Mouse (Mus musculus): ENCODE measurements around the gene Rnf144a. TPM values are rescaled to one million over a fixed set of nuclear protein-coding genes. Genes with fewer than 3 reads are reported as not detected.
A peak's percentile ranks its signal among the peaks of the same experiment; 100 is the strongest.

Rnf144a gene
- polyA plus RNA-seq, 1 experiment from 2014 or later, result 7.4 TPM

- Histone ChIP-seq H3K9me3 (replicated peaks; ENCODE audit: control insufficient read depth, low read length) (no peaks in the 10 kb centered on the region), H3K4me3 (ENCODE audit: low read depth, low read length) (peak overlapping the region; percentile 86), H3K27me3 (ENCODE audit: control insufficient read depth, insufficient read depth, low read length) (no peaks in the 10 kb centered on the region), H3K36me3 (ENCODE audit: control insufficient read depth, insufficient read depth, low read length) (no peaks in the 10 kb centered on the region), H3K4me2 (peak overlapping the region; percentile 96), H3K4me1 (ENCODE audit: control insufficient read depth, insufficient read depth, low read length) (peaks cover 14% of the 10 kb centered on the region), H3K27ac (ENCODE audit: low read depth, low read length) (no peak overlapping the region), H3K9ac (ENCODE audit: low read depth, low read length) (peak overlapping the region; percentile 88)
- under 1% methylated on average over 54 of the region's 64 CpGs for WGBS (ENCODE audit: insufficient replicate concordance)
- ATAC-seq (replicated peaks; ENCODE audit: insufficient number of reproducible peaks, low FRiP score, low TSS enrichment), result peak; percentile 62
Observed at GRCm38 (mm10) chr12:26414451-26415103, 477 bp downstream of the Rnf144a start.

GRCm38 (mm10) chr12:26413961-26414411 lies 1.1 kb downstream of the Rnf144a start:
- no peak for ATAC-seq (replicated peaks; ENCODE audit: insufficient number of reproducible peaks, low FRiP score, low TSS enrichment)
- Histone ChIP-seq H3K9me3 (replicated peaks; ENCODE audit: control insufficient read depth, low read length) (no peaks in the 10 kb centered on the region), H3K27me3 (ENCODE audit: control insufficient read depth, insufficient read depth, low read length) (no peaks in the 10 kb centered on the region), H3K4me1 (ENCODE audit: control insufficient read depth, insufficient read depth, low read length) (peaks cover 16% of the 10 kb centered on the region), H3K4me2 (peak overlapping the region; percentile 96), H3K36me3 (ENCODE audit: control insufficient read depth, insufficient read depth, low read length) (no peaks in the 10 kb centered on the region), H3K4me3 (ENCODE audit: low read depth, low read length) (peak overlapping the region; percentile 86), H3K27ac (ENCODE audit: low read depth, low read length) (no peak overlapping the region), H3K9ac (ENCODE audit: low read depth, low read length) (peak overlapping the region; percentile 88; the same call in 1 of the 2 replicates)
- 22% methylated on average over 8 of the region's 8 CpGs for WGBS (ENCODE audit: insufficient replicate concordance)

GRCm38 (mm10) chr12:26412802-26413201 lies 2.3 kb downstream of the Rnf144a start:
- Histone ChIP-seq H3K36me3 (ENCODE audit: control insufficient read depth, insufficient read depth, low read length) (no peaks in the 10 kb centered on the region), H3K4me3 (ENCODE audit: low read depth, low read length) (no peak overlapping the region), H3K4me2 (no peak overlapping the region), H3K9ac (ENCODE audit: low read depth, low read length) (no peak overlapping the region), H3K27ac (ENCODE audit: low read depth, low read length) (no peak overlapping the region), H3K9me3 (replicated peaks; ENCODE audit: control insufficient read depth, low read length) (no peaks in the 10 kb centered on the region), H3K27me3 (ENCODE audit: control insufficient read depth, insufficient read depth, low read length) (no peaks in the 10 kb centered on the region), H3K4me1 (ENCODE audit: control insufficient read depth, insufficient read depth, low read length) (peaks cover 24% of the 10 kb centered on the region)
- 72% methylated on average over 6 of the region's 6 CpGs for WGBS (ENCODE audit: insufficient replicate concordance)
- ATAC-seq (replicated peaks; ENCODE audit: insufficient number of reproducible peaks, low FRiP score, low TSS enrichment), result no peak

- H3K4me1 ChIP-seq (ENCODE audit: control insufficient read depth, insufficient read depth, low read length), result peaks cover 24% of the 10 kb centered on the region
Observed at GRCm38 (mm10) chr12:26411841-26412450, 3.1 kb downstream of the Rnf144a start.

GRCm38 (mm10) chr12:26410443-26410842 lies 4.6 kb downstream of the Rnf144a start:
- Histone ChIP-seq H3K4me3 (ENCODE audit: low read depth, low read length) (no peak overlapping the region), H3K9ac (ENCODE audit: low read depth, low read length) (no peak overlapping the region), H3K27ac (ENCODE audit: low read depth, low read length) (no peak overlapping the region), H3K4me2 (no peak overlapping the region), H3K27me3 (ENCODE audit: control insufficient read depth, insufficient read depth, low read length) (no peaks in the 10 kb centered on the region), H3K36me3 (ENCODE audit: control insufficient read depth, insufficient read depth, low read length) (no peaks in the 10 kb centered on the region), H3K4me1 (ENCODE audit: control insufficient read depth, insufficient read depth, low read length) (peaks cover 32% of the 10 kb centered on the region), H3K9me3 (replicated peaks; ENCODE audit: control insufficient read depth, low read length) (no peaks in the 10 kb centered on the region)
- 89% methylated on average over 3 of the region's 3 CpGs for WGBS (ENCODE audit: insufficient replicate concordance)
- ATAC-seq (replicated peaks; ENCODE audit: insufficient number of reproducible peaks, low FRiP score, low TSS enrichment), result no peak

More at GRCm38 (mm10) chr12:26411841-26412450, 3.1 kb downstream of the Rnf144a start:
- Histone ChIP-seq H3K36me3 (ENCODE audit: control insufficient read depth, insufficient read depth, low read length) (no peaks in the 10 kb centered on the region), H3K4me3 (ENCODE audit: low read depth, low read length) (no peak overlapping the region), H3K27ac (ENCODE audit: low read depth, low read length) (no peak overlapping the region), H3K9me3 (replicated peaks; ENCODE audit: control insufficient read depth, low read length) (no peaks in the 10 kb centered on the region), H3K27me3 (ENCODE audit: control insufficient read depth, insufficient read depth, low read length) (no peaks in the 10 kb centered on the region), H3K9ac (ENCODE audit: low read depth, low read length) (no peak overlapping the region), H3K4me2 (no peak overlapping the region)
- no peak for ATAC-seq (replicated peaks; ENCODE audit: insufficient number of reproducible peaks, low FRiP score, low TSS enrichment)
- 57% methylated on average over 10 of the region's 10 CpGs for WGBS (ENCODE audit: insufficient replicate concordance)

GRCm38 (mm10) chr12:26408707-26409106 lies 6.3 kb downstream of the Rnf144a start:
- no peak overlapping the region for H3K9ac ChIP-seq (ENCODE audit: low read depth, low read length)
- no peaks in the 10 kb centered on the region for H3K27me3 ChIP-seq (ENCODE audit: control insufficient read depth, insufficient read depth, low read length)
- H3K9me3 ChIP-seq (replicated peaks; ENCODE audit: control insufficient read depth, low read length), result no peaks in the 10 kb centered on the region
- H3K4me2 ChIP-seq, result no peak overlapping the region
- H3K4me3 ChIP-seq (ENCODE audit: low read depth, low read length), result no peak overlapping the region
- H3K27ac ChIP-seq (ENCODE audit: low read depth, low read length), result no peak overlapping the region
- WGBS (ENCODE audit: insufficient replicate concordance), result 69% methylated on average over 9 of the region's 9 CpGs
- peaks cover 39% of the 10 kb centered on the region for H3K4me1 ChIP-seq (ENCODE audit: control insufficient read depth, insufficient read depth, low read length)
- no peaks in the 10 kb centered on the region for H3K36me3 ChIP-seq (ENCODE audit: control insufficient read depth, insufficient read depth, low read length)
- peak; percentile 55; the same call in 1 of the 2 replicates for ATAC-seq (replicated peaks; ENCODE audit: insufficient number of reproducible peaks, low FRiP score, low TSS enrichment)

- Histone ChIP-seq H3K4me1 (ENCODE audit: control insufficient read depth, insufficient read depth, low read length) (peaks cover 30% of the 10 kb centered on the region), H3K9me3 (replicated peaks; ENCODE audit: control insufficient read depth, low read length) (no peaks in the 10 kb centered on the region), H3K9ac (ENCODE audit: low read depth, low read length) (no peak overlapping the region), H3K36me3 (ENCODE audit: control insufficient read depth, insufficient read depth, low read length) (no peaks in the 10 kb centered on the region), H3K27ac (ENCODE audit: low read depth, low read length) (peak overlapping the region; percentile 29; the same call in 1 of the 2 replicates), H3K4me2 (peak overlapping the region; percentile 45), H3K4me3 (ENCODE audit: low read depth, low read length) (no peak overlapping the region), H3K27me3 (ENCODE audit: control insufficient read depth, insufficient read depth, low read length) (no peaks in the 10 kb centered on the region)
- ATAC-seq (replicated peaks; ENCODE audit: insufficient number of reproducible peaks, low FRiP score, low TSS enrichment), result no peak
- 46% methylated on average over 11 of the region's 11 CpGs for WGBS (ENCODE audit: insufficient replicate concordance)
Observed at GRCm38 (mm10) chr12:26404781-26405702, 10.0 kb downstream of the Rnf144a start.

- Histone ChIP-seq H3K36me3 (ENCODE audit: control insufficient read depth, insufficient read depth, low read length) (no peaks in the 10 kb centered on the region), H3K4me3 (ENCODE audit: low read depth, low read length) (no peak overlapping the region), H3K4me1 (ENCODE audit: control insufficient read depth, insufficient read depth, low read length) (peaks cover 24% of the 10 kb centered on the region), H3K27me3 (ENCODE audit: control insufficient read depth, insufficient read depth, low read length) (no peaks in the 10 kb centered on the region), H3K9ac (ENCODE audit: low read depth, low read length) (no peak overlapping the region), H3K4me2 (no peak overlapping the region), H3K27ac (ENCODE audit: low read depth, low read length) (no peak overlapping the region), H3K9me3 (replicated peaks; ENCODE audit: control insufficient read depth, low read length) (no peaks in the 10 kb centered on the region)
- WGBS (ENCODE audit: insufficient replicate concordance), result 77% methylated on average over 16 of the region's 16 CpGs
- ATAC-seq (replicated peaks; ENCODE audit: insufficient number of reproducible peaks, low FRiP score, low TSS enrichment), result no peak
Observed at GRCm38 (mm10) chr12:26403372-26404125, 11.5 kb downstream of the Rnf144a start.

Data from heart, embryonic 11.5 days (tissue).